Comparison of ENCODE assay signal across 8 mouse cellular contexts in genomic region chr6:92784782-92785181, GRCm38 (mm10). TPM values are rescaled to one million over a fixed set of nuclear protein-coding genes. Genes with fewer than 3 reads are reported as not detected.
DNase-seq lines count a peak whose midpoint lies in the region; ATAC-seq and TF ChIP-seq lines count a peak whose summit lies in the region.

No protein-coding gene starts in this region.

- H3K9ac ChIP-seq in liver, adult 2 months (ENCODE audit: low read depth, low read length): no peak overlapping the region
- no peak overlapping the region for H3K9ac ChIP-seq in liver, embryonic 12.5 days
- no peak overlapping the region for H3K9ac ChIP-seq in embryonic facial prominence, embryonic 11.5 days (replicated peaks; ENCODE audit: low read length)
- H3K9ac ChIP-seq in hindbrain, embryonic 13.5 days: no peak overlapping the region
- H3K9ac ChIP-seq in limb, embryonic 11.5 days (ENCODE audit: low read length): no peak overlapping the region

- WGBS in liver, adult 2 months: 20% methylated on average over 7 of the region's 7 CpGs
- 19% methylated on average over 7 of the region's 7 CpGs for WGBS in liver, embryonic 12.5 days (ENCODE audit: insufficient replicate concordance)
- 9% methylated on average over 7 of the region's 7 CpGs for WGBS in embryonic facial prominence, embryonic 11.5 days
- WGBS in hindbrain, embryonic 13.5 days: 13% methylated on average over 7 of the region's 7 CpGs
- 9% methylated on average over 7 of the region's 7 CpGs for WGBS in limb, embryonic 11.5 days

- no peaks in the 10 kb centered on the region for H3K36me3 ChIP-seq in liver, adult 2 months (ENCODE audit: control insufficient read depth, insufficient read depth, low read length)
- no peaks in the 10 kb centered on the region for H3K36me3 ChIP-seq in liver, embryonic 12.5 days
- no peaks in the 10 kb centered on the region for H3K36me3 ChIP-seq in embryonic facial prominence, embryonic 11.5 days (replicated peaks; ENCODE audit: control insufficient read depth, insufficient read depth, low read depth, low read length)
- no peaks in the 10 kb centered on the region for H3K36me3 ChIP-seq in hindbrain, embryonic 13.5 days
- H3K36me3 ChIP-seq in limb, embryonic 11.5 days (ENCODE audit: control insufficient read depth, insufficient read depth, low read length): no peaks in the 10 kb centered on the region

- H3K4me3 ChIP-seq in liver, adult 2 months (ENCODE audit: insufficient read depth, low read depth, low read length): no peak overlapping the region
- H3K4me3 ChIP-seq in liver, embryonic 12.5 days: no peak overlapping the region
- no peak overlapping the region for H3K4me3 ChIP-seq in embryonic facial prominence, embryonic 11.5 days (ENCODE audit: low read depth, low read length)
- no peak overlapping the region for H3K4me3 ChIP-seq in hindbrain, embryonic 13.5 days
- no peak overlapping the region for H3K4me3 ChIP-seq in limb, embryonic 11.5 days (ENCODE audit: low read depth, low read length)

- peak; percentile 71 for TF ChIP-seq CTCF in liver, adult 2 months (IDR thresholded peaks at IDR 0.05; ENCODE audit: low read depth, low read length)

- H3K4me1 ChIP-seq in liver, adult 2 months (ENCODE audit: control insufficient read depth, insufficient read depth, low read length): no peaks in the 10 kb centered on the region
- H3K4me1 ChIP-seq in liver, embryonic 12.5 days: no peaks in the 10 kb centered on the region
- H3K4me1 ChIP-seq in embryonic facial prominence, embryonic 11.5 days (ENCODE audit: control insufficient read depth, insufficient read depth, low read length): no peaks in the 10 kb centered on the region
- peaks cover 8% of the 10 kb centered on the region for H3K4me1 ChIP-seq in hindbrain, embryonic 13.5 days (replicated peaks)
- H3K4me1 ChIP-seq in limb, embryonic 11.5 days (ENCODE audit: control insufficient read depth, insufficient read depth, low read length): peaks cover 5% of the 10 kb centered on the region; the same call in 1 of the 2 replicates

- no peaks in the 10 kb centered on the region; the same call in 1 of the 2 replicates for H3K27me3 ChIP-seq in liver, adult 2 months (ENCODE audit: control insufficient read depth, insufficient read depth, low read length)
- H3K27me3 ChIP-seq in liver, embryonic 12.5 days (replicated peaks): peaks cover 23% of the 10 kb centered on the region
- H3K27me3 ChIP-seq in embryonic facial prominence, embryonic 11.5 days (ENCODE audit: control insufficient read depth, insufficient read depth, low read length): no peaks in the 10 kb centered on the region
- peaks cover 21% of the 10 kb centered on the region for H3K27me3 ChIP-seq in hindbrain, embryonic 13.5 days
- H3K27me3 ChIP-seq in limb, embryonic 11.5 days (ENCODE audit: control insufficient read depth, insufficient read depth, low read length): no peaks in the 10 kb centered on the region

- no peak for ATAC-seq in liver, embryonic 12.5 days
- ATAC-seq in embryonic facial prominence, embryonic 11.5 days (replicated peaks; ENCODE audit: insufficient number of reproducible peaks, low FRiP score, low TSS enrichment, low read depth): no peak
- peak; percentile 33; the same call in 1 of the 2 replicates for ATAC-seq in hindbrain, embryonic 13.5 days (ENCODE audit: low FRiP score)
- ATAC-seq in limb, embryonic 11.5 days (ENCODE audit: insufficient number of reproducible peaks, low FRiP score, low TSS enrichment, low read depth): no peak

- no peaks in the 10 kb centered on the region for H3K79me2 ChIP-seq in liver, adult 2 months (ENCODE audit: control insufficient read depth, insufficient read depth, low read length)

- no peaks in the 10 kb centered on the region for H3K9me3 ChIP-seq in liver, embryonic 12.5 days (replicated peaks)
- H3K9me3 ChIP-seq in embryonic facial prominence, embryonic 11.5 days (replicated peaks; ENCODE audit: control insufficient read depth, low read length): no peaks in the 10 kb centered on the region
- H3K9me3 ChIP-seq in hindbrain, embryonic 13.5 days: no peaks in the 10 kb centered on the region
- no peaks in the 10 kb centered on the region for H3K9me3 ChIP-seq in limb, embryonic 11.5 days (ENCODE audit: control insufficient read depth, low read length)

- H3K4me2 ChIP-seq in liver, embryonic 12.5 days: no peak overlapping the region
- H3K4me2 ChIP-seq in embryonic facial prominence, embryonic 11.5 days (ENCODE audit: low read depth, low read length): no peak overlapping the region
- no peak overlapping the region for H3K4me2 ChIP-seq in hindbrain, embryonic 13.5 days
- no peak overlapping the region for H3K4me2 ChIP-seq in limb, embryonic 11.5 days (ENCODE audit: low read depth, severe bottlenecking)

- no peak for DNase-seq in liver, adult 2 months (ENCODE audit: extremely low read depth, low read depth, low spot score)
- peak; percentile 37 to 52 for DNase-seq in adrenal gland, postnatal 36 days
- peak; percentile 87 for DNase-seq in embryonic facial prominence, embryonic 11.5 days (ENCODE audit: low spot score)
- DNase-seq in limb, embryonic 11.5 days (ENCODE audit: low spot score): peak; percentile 82
- DNase-seq in retina, adult 2 months (ENCODE audit: low read depth, low spot score): peak; percentile 9
- DNase-seq in spleen, adult 12 weeks (ENCODE audit: low spot score): no peak

- no peak for TF ChIP-seq POLR2A in liver, adult 2 months (IDR thresholded peaks at IDR 0.05; ENCODE audit: extremely low read depth, insufficient read depth, low read length)

- H3K27ac ChIP-seq in liver, adult 2 months (replicated peaks; ENCODE audit: insufficient read depth, low read depth, low read length): no peak overlapping the region
- no peak overlapping the region for H3K27ac ChIP-seq in liver, embryonic 12.5 days
- no peak overlapping the region for H3K27ac ChIP-seq in embryonic facial prominence, embryonic 11.5 days (replicated peaks; ENCODE audit: low read depth, low read length)
- H3K27ac ChIP-seq in hindbrain, embryonic 13.5 days: no peak overlapping the region
- H3K27ac ChIP-seq in limb, embryonic 11.5 days (replicated peaks; ENCODE audit: low read depth, low read length): no peak overlapping the region

RNA-seq across cellular contexts. Expression of gene A730049H05Rik, which starts 31.5 kb away (rescaled TPM):
- not detected in 2 replicates for total RNA-seq in liver, adult 2 months (2014; rRNA removed)
- polyA plus RNA-seq in liver, adult 2 months (2012; rRNA removed): not detected in 2 replicates
- polyA plus RNA-seq in liver, embryonic 12.5 days (2016; fragmentation: Nextera tagmentation; extraction: Ambion mirVana): 0.07 and 0.08 TPM in 2 replicates
- total RNA-seq in adrenal gland, postnatal 36 days (2021): 1 to 10 TPM; 3.4 to 4.6 TPM
- 0.72 and 1.7 TPM in 2 replicates for polyA plus RNA-seq in embryonic facial prominence, embryonic 11.5 days (2014; fragmentation: Nextera tagmentation; extraction: Ambion mirVana)
- polyA plus RNA-seq in hindbrain, embryonic 13.5 days (2015; fragmentation: Nextera tagmentation; extraction: Ambion mirVana): 0.41 and 0.97 TPM in 2 replicates
- 0.10 and 0.55 TPM in 2 replicates for polyA plus RNA-seq in limb, embryonic 11.5 days (2014; fragmentation: Nextera tagmentation; extraction: Ambion mirVana)

Comparison
In these comparisons a context has a peak if more than half of its experiments do, and no peak if none do; other contexts are left out.
1. DNase-seq: peak in adrenal gland, postnatal 36 days (2 of 2), embryonic facial prominence, embryonic 11.5 days (single experiment), limb, embryonic 11.5 days (single experiment) and retina, adult 2 months (single experiment); none in liver, adult 2 months (single experiment) and spleen, adult 12 weeks (single experiment).